Mouse (Mus musculus): ENCODE results near the gene Ube2m.
A peak's percentile ranks its signal among the peaks of the same experiment; 100 is the strongest.
"Not testable (repeated sequence)": the region's sequence is repeated elsewhere in the genome, so short reads cannot be mapped to it uniquely, and the experiment has no call there.

Gene Ube2m

DNA sequence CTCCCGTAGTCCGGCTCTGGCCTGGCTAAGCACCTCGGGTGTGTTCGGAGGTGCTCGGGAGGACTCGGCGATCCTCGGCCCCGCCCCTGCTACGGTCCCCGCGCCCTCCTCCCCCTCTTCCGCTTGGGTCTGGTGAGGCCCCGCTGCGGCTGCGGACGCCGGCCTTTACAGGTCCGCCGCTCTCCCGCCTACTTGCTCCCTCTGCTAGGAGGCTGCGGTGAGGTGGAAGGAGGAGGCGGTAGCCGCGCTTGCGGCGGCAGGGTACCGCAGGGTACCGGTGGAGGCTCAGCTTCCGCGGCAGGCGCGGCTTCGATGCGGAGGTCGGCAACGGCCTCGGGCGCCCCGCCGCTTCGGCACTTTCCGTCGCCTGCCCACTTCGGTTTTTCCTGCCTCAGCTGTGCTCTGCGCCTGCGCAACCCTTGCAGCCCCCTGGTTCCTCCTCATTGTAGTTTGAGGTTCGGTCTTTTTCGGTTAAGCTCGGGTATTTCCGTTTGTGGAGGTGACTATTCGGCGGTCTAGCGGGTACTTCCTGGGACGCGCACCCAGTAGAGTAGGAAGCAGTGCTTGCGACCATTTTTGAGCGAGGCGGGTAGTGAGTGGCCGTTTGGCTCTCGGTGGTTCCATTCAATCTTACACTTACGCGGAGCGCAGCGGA, at the start of gene Ube2m:
TSS of gene Ube2m (minus strand) at position 375 of the 655 bp plus-strand sequence.
- DNase-seq (ENCODE audit: low spot score), result peak; percentile 98

DNA sequence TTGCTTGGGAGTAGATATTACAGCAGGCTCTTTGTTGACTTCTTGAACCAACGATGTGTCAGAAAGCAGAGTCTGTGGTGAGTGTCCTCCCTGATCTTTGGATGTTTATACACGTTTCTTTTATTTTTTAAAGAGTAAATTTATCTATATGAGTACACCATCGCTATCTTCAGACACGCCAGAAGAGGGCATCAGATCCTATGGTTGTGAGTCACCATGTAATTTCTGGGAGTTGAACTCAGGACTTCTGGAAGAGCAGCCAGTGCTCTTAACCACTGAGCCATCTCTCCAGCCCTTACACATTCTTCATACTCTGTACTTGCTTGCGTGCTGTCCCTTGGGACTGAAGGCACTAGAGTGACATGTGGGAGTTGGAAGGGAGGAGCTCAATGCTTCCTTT, 34.2 kb upstream of the Ube2m start:
- no peak for DNase-seq (ENCODE audit: low spot score)

DNA sequence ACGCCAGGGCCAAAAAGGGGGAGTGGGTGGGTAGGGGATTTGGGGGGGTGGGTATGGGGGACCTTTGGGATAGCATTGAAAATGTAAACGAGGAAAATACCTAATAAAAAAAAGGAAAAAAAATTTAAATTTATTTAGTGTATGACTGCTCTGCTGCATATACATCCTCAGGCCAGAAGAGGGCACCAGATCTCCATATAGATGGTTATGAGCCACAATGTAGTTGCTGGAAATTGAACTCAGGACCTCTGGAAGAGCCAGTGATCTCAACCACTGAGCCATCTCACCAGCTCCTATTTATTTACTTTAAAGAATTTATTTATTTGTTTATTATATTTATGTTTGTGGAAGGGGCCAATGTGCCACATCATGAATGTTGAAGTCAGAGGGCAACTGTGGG, 25.3 kb upstream of the Ube2m start:
- not testable (repeated sequence) for DNase-seq (ENCODE audit: low spot score)

DNA sequence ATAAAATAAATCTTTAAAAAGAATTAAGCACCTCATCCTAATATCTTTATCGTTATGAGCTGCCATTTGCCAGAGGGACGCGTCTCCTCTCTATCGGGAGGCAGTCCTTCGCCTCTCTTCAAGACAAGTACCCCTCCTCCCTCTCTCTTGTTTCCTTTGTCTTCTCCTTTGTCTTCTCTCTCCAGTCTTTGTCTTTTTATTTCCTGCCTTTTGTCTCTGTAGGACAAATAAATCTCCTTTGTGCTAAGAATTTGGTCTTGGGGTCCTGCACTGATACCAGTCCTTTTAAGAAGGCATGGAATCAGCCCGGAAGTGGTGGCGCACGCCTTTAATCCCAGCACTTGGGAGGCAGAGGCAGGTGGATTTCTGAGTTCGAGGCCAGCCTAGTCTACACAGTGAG, 21.5 kb upstream of the Ube2m start:
- DNase-seq (ENCODE audit: low spot score), result no peak

DNA sequence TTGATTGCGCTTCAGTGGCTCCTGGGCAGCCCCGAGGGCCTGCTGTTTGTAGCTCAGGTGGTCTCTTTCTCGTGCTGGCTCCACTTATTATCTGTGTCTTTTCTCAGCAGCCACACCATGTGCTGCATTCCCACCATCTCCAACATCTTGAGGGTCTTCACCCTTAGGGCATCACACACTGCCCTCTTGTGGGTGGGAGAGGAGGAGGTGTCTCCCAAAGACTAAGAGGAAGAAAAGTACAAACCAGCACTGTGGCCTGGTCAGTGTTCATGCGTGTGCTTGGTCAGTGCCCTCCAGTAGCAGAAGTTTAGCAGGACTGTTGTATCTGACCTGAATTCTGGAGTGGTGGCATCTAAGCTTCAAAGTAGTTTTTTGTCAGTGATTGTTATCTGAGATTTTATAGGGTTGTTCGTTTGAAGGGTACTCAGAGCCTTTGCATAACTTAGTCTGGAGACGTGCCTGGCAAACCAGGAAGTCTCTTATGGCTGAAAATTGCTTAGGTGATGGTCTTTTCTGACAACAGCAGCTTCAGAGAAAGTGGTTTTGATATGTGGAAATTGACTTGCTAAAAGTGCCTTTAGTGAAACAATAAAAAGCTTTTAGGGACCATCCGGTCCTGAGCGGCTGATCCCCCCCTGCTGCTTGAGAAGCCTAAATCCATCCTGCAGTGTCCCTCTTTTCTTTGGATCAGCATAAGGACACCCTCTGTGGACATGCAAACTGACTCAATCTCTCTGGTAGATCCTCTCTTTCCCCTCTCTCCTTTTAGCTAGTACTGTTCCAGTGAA, 19.0 kb upstream of the Ube2m start:
- DNase-seq (ENCODE audit: low spot score), result no peak

DNA sequence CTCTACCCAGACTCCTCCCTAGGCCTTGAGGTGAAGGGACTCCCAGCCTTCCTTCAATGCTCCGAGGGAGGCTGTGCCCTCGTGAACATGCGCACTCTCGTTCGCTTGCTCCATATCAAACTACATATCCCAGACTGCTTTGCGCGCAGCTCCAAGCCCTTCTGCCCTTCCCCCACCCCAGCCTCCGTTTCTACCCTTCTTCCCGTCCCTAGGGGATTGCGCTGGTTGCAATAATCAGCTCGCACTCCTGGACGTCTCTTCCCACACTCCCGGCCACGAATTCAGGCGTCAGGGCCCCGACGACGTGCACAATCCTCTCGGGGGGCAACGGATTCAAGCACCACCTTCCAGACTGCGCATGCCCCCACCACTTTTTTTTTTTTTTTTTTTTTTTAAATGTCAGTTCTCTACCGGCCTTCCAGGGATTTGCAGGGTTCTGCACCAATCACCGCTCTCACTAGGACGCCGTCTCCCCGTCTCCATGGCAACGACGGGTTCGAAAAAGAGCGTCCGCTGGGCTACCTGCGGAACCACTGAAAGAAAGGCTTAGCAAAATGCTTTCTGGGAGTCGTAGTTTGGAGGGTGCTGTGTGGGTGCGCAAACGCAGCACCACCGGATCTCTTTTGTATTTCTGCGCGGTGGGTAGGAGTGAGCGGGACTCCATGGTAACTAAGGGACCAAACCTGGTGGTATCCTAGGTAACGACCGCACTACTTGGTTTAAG, 16.4 kb upstream of the Ube2m start, which contains the start of gene Mzf1:
TSS of gene Mzf1 (minus strand) at position 478 of the 724 bp plus-strand sequence.
- peak; percentile 98 for DNase-seq (ENCODE audit: low spot score)

DNA sequence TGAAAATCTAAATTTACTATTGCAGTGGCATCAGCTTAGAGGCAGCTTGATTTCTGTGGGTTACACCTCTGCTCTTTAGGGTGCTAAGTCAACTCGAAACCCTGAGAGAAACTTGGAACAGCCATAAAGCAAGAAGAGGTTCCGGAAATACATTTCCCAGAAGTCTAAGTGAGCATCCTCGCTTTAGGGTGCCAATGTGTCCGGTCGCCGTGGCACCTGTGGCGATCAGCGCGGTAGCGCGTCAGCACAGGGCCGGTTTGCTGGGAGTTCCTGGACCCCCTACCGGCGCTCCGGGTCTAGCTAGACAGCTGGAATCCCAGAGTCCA, 15.8 kb upstream of the Ube2m start:
- no peak for DNase-seq (ENCODE audit: low spot score)

DNA sequence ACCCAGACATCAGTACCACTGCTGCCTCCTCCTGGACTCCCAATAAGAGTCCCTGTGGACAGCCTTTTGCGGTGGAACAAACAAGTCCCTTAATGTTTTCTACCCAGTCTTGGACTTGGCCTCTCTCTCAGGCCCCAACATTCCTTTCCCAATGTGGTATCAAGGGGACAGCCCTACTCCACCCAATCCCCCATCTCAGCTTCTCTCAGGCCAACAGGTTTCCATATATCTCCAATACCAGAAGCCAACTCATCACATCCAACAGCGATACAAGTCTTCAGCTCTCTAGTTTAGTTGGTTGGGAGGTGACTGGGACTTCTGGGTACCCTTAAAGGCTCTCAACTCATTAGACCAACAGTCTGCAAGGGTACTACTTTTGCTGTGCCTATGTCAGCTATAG, 15.4 kb upstream of the Ube2m start:
- no peak for DNase-seq (ENCODE audit: low spot score)

DNA sequence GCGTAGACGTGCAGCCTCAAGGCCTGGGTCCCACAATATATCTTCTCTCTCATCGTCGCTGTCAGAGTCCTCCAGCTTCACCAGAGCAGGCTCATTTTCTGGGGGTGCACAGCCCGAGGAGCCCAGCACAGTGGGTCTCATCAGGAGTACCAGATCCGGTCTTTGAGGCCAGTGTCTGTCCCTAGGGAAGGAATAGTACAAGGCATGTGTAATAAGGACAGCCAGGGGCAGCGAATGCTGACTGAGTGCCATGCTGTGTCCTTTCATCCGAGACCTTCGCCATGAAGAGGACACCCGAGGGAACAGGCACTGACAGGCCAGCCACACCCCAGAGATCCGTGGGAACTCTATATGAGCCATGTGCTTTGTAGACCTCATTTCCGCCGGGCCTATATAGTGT, 14.9 kb upstream of the Ube2m start:
- no peak for DNase-seq (ENCODE audit: low spot score)

DNA sequence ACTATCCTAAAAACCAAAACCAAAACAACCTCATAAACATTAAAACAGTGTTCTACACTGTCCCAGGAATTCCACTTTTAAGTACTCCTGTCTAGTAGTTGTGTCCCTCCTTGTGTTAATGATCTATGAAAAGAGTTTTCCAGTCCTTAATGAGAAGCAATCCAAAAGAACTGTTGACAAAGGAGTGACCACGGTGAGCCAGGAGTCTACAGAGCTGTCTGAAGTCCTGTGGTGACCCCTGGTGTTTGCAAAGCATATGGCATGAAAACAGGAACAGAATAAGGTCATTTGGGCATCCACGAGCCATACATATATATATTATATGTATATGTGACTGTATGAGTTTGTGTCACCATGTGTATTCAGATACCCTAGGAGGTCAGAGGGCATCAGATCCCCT, 8.0 kb upstream of the Ube2m start:
- DNase-seq (ENCODE audit: low spot score), result peak; percentile 80

DNA sequence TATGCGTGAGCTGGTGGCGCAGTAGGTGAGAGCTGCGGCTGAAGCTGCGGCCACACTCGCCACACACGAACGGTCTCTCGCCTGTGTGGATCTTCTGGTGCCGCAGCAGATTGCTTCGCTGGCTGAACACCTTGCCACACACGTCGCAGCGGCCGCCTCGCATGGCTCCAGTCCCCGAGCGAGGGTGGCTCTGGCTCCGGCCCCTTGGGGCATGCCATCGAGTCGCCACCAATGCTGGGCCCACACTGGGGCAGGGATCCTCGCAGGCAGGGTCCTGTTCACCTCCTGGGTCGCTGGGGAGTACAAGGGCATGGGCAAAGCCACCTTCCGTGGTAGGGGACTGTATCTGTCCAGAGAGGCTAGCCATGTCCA, 6.2 kb upstream of the Ube2m start:
- no peak for DNase-seq (ENCODE audit: low spot score)

DNA sequence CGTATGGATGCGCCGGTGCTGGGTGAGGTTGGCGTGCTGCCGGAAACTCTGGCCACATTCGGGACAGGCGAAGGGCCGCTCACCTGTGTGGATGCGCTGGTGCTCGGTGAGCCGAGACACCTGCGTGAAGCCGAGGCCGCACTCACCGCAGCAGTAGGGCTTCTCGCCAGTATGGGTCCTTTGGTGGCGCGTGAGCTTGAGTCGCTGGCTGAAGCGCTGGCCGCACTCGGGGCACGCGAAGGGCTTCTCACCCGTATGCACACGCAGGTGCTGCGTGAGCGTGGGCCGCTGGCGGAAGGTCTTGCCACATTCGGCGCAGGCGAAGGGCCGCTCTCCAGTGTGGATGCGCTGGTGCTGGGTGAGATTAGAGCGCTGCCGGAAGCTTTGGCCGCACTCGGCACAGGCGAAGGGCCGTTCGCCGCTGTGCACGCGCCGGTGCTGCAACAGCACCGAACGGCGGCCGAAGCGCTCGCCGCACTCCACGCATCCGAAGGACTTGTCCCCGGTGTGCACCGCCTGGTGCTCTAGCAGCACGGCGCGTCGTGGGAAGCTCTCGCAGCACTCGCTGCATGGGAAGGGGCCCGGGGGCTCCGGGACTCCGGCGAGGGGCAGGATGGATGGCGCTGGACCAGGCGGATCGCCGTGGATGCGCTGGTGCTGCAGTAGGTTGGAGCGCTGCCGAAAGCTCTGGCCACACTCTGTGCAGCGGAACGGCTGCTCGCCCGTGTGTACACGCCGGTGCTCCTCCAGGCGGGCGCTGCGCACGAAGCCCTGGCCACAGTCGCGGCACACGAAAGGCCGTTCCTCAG, 5.6 kb upstream of the Ube2m start:
- peak; percentile 71 for DNase-seq (ENCODE audit: low spot score)

DNA sequence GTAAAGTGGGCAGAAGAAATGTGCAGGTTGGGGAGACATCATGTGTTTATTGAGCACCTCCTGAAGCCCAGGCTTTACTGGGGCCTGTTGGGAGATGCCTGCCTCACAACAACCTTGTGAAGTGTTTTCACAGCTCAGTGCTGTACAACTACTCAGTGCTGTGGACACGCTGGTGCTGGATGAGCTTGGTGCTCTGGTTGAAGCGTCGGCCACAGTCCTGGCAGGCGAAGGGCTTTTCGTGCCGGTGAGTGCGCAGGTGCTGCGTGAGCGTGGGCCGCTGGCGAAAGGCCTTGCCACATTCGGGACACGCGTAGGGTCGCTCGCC, 5.0 kb upstream of the Ube2m start:
- no peak for DNase-seq (ENCODE audit: low spot score)

DNA sequence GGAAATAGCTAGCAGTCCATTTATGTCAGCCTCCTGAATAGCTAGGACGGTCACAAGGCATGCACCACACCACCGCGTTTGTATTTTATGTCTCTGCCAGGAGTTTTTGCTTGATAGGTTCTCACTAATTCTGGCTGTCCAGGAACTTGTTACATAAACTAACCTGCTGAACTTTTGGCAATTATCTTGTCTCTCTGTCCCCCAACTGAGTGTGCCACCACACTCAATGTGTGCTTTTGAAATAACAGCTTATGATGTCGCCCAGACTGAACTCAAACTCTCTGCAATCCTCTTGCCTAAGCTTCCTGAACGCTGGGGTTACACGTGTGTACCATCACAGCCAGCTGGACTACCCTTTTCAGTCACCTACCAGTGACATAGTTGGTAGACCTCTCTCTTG, 4.4 kb upstream of the Ube2m start:
- DNase-seq (ENCODE audit: low spot score), result no peak

DNA sequence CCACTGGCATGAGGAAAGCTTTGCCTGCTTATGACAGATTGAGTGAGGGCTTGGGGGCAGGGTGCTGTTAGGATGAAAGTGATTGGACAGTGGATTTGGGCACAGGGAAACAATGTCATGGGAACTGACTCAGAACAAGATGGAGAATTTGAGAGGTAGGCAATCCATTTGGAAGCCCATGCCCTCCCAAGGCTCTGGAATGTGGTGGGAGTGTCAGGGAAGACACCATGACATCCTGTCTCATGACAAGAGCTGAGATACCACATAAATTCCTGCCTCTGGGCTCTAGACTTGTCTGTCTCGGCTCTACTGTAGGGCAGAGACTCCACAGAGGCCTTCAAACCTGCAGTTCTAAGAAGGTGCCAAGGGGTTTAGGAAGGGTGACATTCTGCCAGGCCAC, 3.2 kb upstream of the Ube2m start:
- DNase-seq (ENCODE audit: low spot score), result no peak

DNA sequence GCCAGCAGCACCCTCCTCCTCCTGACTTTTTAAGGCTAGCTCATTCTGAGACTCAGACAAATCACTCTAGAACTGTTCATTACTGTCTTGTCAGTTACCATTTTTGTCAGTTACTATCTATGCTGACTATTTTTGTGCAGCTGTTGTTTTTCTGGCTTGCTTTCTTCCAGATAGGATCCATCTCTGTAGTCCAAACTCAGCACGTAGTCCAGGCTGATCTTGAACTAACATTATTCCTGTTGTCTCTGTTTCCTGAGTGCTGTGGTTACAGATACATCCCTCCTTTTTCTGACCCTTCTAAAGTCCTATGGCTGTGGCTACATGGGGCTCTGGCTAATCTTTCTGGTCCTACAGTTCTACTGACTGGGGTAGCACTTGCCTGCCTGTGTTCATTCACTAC, 1.1 kb upstream of the Ube2m start:
- DNase-seq (ENCODE audit: low spot score), result no peak

DNA sequence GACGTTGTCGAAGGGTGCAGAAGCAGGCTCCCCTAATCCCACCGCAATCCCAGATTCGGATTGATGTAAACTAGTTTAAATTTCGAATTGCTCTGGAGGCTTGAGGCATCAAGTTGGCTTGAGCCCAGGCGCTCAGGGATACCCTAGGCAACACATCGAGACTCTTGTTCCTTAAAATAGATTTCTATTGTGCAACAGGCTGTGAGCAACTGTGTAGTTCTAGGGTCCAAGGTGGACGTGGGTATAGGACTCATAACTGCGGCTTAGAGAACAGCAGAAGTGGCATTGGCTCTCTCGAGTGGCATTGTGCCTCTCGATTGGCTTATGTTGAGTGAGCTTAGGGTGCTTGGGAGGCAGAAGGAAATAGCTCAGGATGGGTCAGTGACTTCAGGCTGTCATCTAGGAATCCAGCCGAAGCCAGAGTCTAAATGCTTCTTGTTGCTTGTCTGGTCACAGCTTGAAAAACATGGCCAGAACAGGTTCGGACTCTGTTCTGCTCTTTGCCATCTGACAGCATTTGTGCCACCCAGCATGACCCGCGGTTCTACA, 620 bp upstream of the Ube2m start:
- DNase-seq (ENCODE audit: low spot score), result peak; percentile 48

DNA sequence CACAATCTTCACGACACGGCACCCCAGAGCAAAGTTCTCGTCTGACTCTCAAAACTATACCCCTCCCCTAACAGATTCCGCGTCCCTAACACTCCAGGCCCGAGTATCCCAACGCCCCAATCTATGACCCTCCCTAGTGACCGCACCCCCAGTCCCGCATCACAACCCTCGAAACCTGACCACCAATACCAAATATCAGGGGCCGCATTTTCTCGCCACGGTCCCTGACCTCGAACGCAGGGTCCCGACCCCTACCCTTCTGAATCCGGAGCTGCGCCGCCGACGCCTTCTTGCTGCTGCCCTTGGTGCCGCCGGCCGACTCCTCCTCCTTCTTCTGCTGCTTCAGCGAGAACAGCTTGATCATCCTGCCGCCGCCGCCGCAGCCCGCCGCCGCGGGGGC, 709 bp downstream of the Ube2m start:
- DNase-seq (ENCODE audit: low spot score), result peak; percentile 55

DNA sequence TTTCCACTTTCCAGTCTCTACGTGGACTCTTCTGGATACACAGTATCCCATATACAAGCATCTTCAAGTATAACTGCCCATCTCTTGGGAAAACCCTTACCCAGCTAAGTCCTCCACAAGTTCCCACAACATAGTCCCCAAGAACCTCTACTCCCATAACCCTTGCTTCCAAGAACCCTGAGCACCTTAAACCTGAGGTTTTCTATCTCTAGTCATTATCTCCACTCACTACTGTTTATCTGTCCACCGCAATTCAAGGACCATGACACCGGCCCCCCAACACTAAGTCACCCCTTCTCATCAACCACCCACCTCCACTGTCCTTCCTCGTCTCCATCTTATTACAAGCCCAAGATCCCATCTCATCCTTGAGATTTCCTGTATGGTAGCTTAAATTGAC, 1.3 kb downstream of the Ube2m start:
- no peak for DNase-seq (ENCODE audit: low spot score)

DNA sequence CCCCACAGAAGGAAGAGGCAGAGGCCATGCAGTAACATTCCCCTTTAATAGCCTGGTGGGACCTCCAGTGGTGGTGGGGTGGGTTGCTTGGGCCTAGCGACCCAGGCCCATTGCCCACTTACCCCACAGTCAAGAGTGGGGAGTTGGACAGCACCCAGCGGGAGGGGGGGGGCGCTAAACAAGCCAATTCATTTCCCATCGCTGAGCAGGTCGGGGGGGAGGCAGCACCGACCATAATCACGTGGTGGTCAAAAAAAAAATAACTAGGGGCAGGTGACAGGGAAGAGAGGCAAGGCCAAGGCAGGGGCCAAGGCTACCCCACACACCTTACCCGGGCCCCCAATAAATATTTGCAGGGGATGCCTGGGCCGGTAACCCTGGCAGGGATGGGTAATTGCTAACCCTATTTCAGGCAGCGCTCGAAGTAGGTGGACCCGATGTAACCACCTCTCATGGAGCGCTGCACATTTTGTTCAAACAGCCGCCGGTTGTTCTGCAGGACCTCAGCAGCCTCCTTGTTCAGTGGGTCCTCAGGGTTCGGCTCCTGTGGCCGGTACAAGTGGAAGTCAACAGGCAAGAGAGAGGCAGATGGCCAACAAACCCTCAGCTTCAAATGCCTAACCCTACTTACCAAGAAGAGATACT, 2.7 kb downstream of the Ube2m start:
- DNase-seq (ENCODE audit: low spot score), result no peak

DNA sequence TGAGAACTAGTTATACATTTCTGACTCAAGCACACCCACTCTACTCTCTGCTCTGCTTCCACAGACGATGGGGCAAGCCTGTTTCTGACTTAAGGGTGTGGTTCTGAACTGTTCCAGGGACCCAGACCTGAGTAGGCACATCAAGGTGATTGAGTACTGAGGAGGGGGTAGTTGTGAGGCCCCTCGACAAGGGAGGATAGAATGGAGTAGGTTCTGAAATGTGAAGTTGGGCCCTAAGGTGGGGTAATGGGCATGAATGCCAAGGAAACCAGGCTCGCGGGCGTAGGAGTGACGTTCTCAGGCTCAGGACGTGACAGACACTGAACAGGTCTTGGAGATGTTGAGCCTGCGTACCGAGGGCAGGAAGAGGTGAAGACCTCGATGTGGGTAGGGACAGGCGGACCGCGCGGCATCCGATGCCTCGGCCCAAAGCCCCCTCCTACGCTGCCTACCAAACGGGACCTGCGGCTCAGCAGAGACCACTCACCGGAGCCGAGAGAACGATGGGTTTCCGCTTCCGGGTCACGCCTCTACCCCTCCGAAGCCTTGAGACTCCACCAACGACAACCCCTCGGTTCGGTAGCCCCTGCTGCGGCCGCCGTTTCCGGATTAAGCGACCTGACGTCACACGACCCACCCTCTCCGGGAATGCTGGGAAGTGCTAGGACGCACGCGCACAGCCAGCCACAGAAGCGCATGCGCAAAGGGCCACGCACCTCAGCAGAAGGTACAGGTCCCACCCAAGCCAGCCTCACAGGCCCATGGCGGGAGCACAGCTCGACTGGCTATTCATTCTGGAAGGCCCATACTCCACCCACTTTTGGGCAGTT, 3.7 kb downstream of the Ube2m start, which contains the start of gene Chmp2a:
TSS of gene Chmp2a (minus strand) at position 660 of the 830 bp plus-strand sequence.
- DNase-seq (ENCODE audit: low spot score), result peak; percentile 99

Measured in embryo, embryonic 10 days (tissue).